In the genomic region with DNA sequence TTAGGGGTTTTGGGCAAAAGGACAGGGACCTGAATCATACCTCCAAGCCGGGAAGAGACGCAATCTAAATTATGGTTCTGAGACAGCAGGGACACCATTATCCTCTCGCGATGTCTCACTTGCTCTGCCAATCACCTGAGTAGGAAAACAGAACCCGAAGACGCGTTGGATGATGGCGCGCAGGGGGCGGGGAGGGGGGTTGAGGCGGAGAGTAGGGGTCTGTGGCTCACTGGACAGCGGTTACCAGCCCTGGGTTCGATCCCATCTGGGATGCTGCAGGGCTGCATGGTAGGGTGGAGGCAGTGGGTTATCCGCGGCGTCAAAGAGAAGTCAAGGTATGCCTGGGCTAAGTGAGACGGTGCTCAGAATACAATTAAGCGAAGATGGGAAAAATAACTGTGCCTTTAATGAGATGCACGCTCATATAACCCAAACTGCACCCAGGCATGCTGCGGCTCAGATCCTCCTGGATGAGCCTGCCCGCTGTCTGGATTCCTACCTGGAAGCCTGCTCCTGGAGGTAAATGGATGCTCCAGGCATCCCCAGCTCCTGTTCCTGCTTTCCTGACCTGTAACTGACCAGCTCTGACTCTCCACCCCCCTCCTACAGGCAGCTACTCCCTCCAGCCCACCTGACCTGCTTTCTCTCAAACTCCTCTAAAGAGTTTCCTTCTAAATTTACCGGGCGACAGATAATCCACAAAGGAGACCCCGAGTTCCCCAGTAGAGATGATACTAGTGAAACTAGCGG, we compare ENCODE assay signal across 9 mouse cellular contexts. TPM values are rescaled to one million over a fixed set of nuclear protein-coding genes. Genes with fewer than 3 reads are reported as not detected.
DNase-seq lines count a peak whose midpoint lies in the region; ATAC-seq lines count a peak whose summit lies in the region.
"Had no signal": no experiment of that assay in that cellular context is flagged by ENCODE, and none has a peak within 500 bp of the region (broad histone marks: within the 10 kb centered on the region; RNA-seq: fewer than 3 reads in every experiment).

No protein-coding gene starts in this region.

- WGBS in hindbrain, embryonic 10.5 days: 12% methylated on average over 25 of the region's 25 CpGs
- WGBS in midbrain, embryonic 10.5 days: 11% methylated on average over 25 of the region's 25 CpGs

- peak; percentile 31 to 34 for DNase-seq in cerebellum, postnatal 10 days
- no peak for DNase-seq in cerebellum, adult 9-10 months
- peak; percentile 55 for DNase-seq in ES-CJ7 (ENCODE audit: low read depth, low spot score)
- DNase-seq in hindbrain, embryonic 10.5 days (ENCODE audit: low spot score): peak; percentile 61
- DNase-seq in midbrain, embryonic 10.5 days (ENCODE audit: low spot score): peak; percentile 56
- no peak for DNase-seq in urinary bladder, postnatal 14 days (ENCODE audit: low spot score)
- DNase-seq in thymus, postnatal 36 days: no peak

- peak overlapping the region; percentile 80 for H3K27ac ChIP-seq in hindbrain, embryonic 10.5 days
- H3K27ac ChIP-seq in midbrain, embryonic 10.5 days (replicated peaks): peak overlapping the region; percentile 82

- no peaks in the 10 kb centered on the region for H3K27me3 ChIP-seq in hindbrain, embryonic 10.5 days (ENCODE audit: insufficient read depth, poor library complexity, severe bottlenecking)
- no peaks in the 10 kb centered on the region for H3K27me3 ChIP-seq in midbrain, embryonic 10.5 days (ENCODE audit: low read depth, poor library complexity, severe bottlenecking)

- ATAC-seq in erythroid progenitor cell, adult 5-6 weeks (replicated peaks; ENCODE audit: low FRiP score, poor library complexity, severe bottlenecking): no peak

- H3K4me3 ChIP-seq in hindbrain, embryonic 10.5 days: peak overlapping the region; percentile 39
- H3K4me3 ChIP-seq in midbrain, embryonic 10.5 days: peak overlapping the region; percentile 43

- H3K9me3 ChIP-seq in hindbrain, embryonic 10.5 days: no peaks in the 10 kb centered on the region
- no peaks in the 10 kb centered on the region for H3K9me3 ChIP-seq in midbrain, embryonic 10.5 days (replicated peaks)

- H3K36me3 ChIP-seq in hindbrain, embryonic 10.5 days: no peaks in the 10 kb centered on the region
- H3K36me3 ChIP-seq in midbrain, embryonic 10.5 days: no peaks in the 10 kb centered on the region

- H3K4me1 ChIP-seq in hindbrain, embryonic 10.5 days (replicated peaks): peaks cover 37% of the 10 kb centered on the region
- peaks cover 28% of the 10 kb centered on the region for H3K4me1 ChIP-seq in midbrain, embryonic 10.5 days

RNA-seq across cellular contexts. Expression of a gene that starts 0.8 kb away (rescaled TPM):
- 0.11 TPM in 1 of 2 replicates, not detected in the other for polyA plus RNA-seq in hindbrain, embryonic 10.5 days (2016; fragmentation: Nextera tagmentation; extraction: Ambion mirVana)
- 0.10 TPM in 1 of 2 replicates, not detected in the other for polyA plus RNA-seq in midbrain, embryonic 10.5 days (2016; fragmentation: Nextera tagmentation; extraction: Ambion mirVana)
- total RNA-seq in erythroid progenitor cell, adult 5-6 weeks (2015; ENCODE audit: low replicate concordance): not detected in 2 replicates
- total RNA-seq in erythroid progenitor cell, adult 5-6 weeks (2017; ENCODE audit: low replicate concordance): not detected in 2 replicates
- total RNA-seq: adrenal gland, adult 2 months had no signal
- polyA plus RNA-seq: adrenal gland, adult 2 months had no signal

RNA-seq across cellular contexts. Expression of a gene that starts 4.8 kb away (rescaled TPM):
- polyA plus RNA-seq in hindbrain, embryonic 10.5 days (2016; fragmentation: Nextera tagmentation; extraction: Ambion mirVana): 2.1 and 4.1 TPM in 2 replicates
- polyA plus RNA-seq in midbrain, embryonic 10.5 days (2016; fragmentation: Nextera tagmentation; extraction: Ambion mirVana): 2.7 and 2.9 TPM in 2 replicates
- total RNA-seq in erythroid progenitor cell, adult 5-6 weeks (2015; ENCODE audit: low replicate concordance): 1.8 and 2.1 TPM in 2 replicates
- 0.13 TPM in 1 of 2 replicates, not detected in the other for total RNA-seq in erythroid progenitor cell, adult 5-6 weeks (2017; ENCODE audit: low replicate concordance)

Comparison
In these comparisons a context has a peak if more than half of its experiments do, and no peak if none do; other contexts are left out.
1. DNase-seq: peak in cerebellum, postnatal 10 days (2 of 2), ES-CJ7 (single experiment), hindbrain, embryonic 10.5 days (single experiment) and midbrain, embryonic 10.5 days (single experiment); none in cerebellum, adult 9-10 months (single experiment), urinary bladder, postnatal 14 days (single experiment) and thymus, postnatal 36 days (0 of 2).